Mouse (Mus musculus): ENCODE data around the gene Creb5. TPM values are rescaled to one million over a fixed set of nuclear protein-coding genes. Genes with fewer than 3 reads are reported as not detected.

The Creb5 gene
- total RNA-seq, 2 experiments from 2014 or later, result 6.7 to 9.5 TPM

GRCm38 (mm10) chr6:53469204-53469603 lies 182.1 kb downstream of the Creb5 start:
- DNase-seq, result no peak
- intact Hi-C loops (cut with DNase I; ENCODE audit: low total_unique reads), result no loop called here

- intact Hi-C loops (cut with DNase I; ENCODE audit: low total_unique reads), result no loop called here
- no peak for DNase-seq
These were observed 182.6 kb downstream of the Creb5 start for GRCm38 (mm10) chr6:53469703-53470102.

- peak; percentile 23 for DNase-seq
- intact Hi-C loops (cut with DNase I; ENCODE audit: low total_unique reads), result no loop called here
These were observed 183.5 kb downstream of the Creb5 start for GRCm38 (mm10) chr6:53470559-53470958.

GRCm38 (mm10) chr6:53470999-53471591 lies 184.0 kb downstream of the Creb5 start:
- DNase-seq, result no peak
- intact Hi-C loops (cut with DNase I; ENCODE audit: low total_unique reads), result no loop called here

DNA sequence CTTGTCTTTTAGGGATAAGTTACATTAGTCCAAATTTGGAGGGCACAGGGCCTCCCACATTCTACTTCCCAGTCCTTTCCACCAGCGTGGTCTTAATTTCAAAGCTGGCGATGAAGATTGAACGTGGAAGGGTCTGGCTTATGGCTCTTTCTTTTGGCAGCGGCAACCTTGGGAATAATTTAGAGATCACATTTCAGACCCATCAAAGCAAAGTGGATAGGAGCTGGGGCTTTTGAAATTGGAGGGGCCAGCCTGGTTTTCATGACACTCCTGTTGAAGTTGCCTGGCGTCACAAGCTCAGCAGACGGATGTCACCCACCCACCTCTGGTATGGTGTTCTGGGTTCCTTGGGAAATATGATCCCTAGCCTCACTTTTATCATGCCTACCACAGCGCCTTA lies 185.7 kb downstream of the Creb5 start:
- no peak for DNase-seq
- intact Hi-C loops (cut with DNase I; ENCODE audit: low total_unique reads), result no loop called here

DNA sequence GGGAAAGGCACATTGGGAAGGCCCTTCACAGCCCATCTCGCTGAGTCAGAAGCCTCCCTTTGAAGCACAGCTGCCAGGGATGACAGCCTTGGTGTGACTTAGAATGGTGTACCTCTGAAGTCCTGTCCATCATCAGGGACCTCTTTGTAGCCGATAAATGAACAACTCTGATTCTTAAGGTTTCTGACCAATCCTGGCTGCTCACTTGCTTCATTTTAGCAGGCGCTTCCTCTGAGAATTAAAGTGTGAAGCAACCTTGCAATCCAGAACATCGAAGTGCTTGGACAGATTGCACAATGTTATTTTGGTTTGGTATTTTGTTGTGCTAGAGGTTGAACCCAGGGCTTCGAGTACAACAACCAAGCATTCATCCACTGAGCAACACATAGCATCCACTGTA lies 190.4 kb downstream of the Creb5 start:
- no peak for DNase-seq
- intact Hi-C loops (cut with DNase I; ENCODE audit: low total_unique reads), result no loop called here

DNA sequence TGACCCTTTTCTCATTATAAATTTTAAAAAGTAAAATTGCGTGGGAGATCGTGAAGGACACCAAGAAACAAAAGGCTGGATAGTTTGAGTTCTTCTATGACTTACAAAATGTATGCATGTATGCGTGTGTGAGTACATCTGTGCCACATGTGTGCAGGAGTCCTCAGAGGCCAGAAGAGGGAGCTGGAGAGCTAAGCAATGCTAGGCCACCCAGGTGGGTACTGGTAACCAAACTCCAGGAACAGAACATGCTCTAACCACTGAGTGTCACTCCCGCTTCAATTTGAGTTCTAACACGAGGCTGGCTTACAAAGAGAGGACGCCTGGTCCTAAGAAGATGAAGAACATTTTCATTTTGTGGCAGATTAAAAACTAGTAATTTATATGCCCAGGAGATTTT lies 203.8 kb downstream of the Creb5 start:
- no peak for DNase-seq
- intact Hi-C loops (cut with DNase I; ENCODE audit: low total_unique reads), result no loop called here

GRCm38 (mm10) chr6:53491331-53491730 lies 204.3 kb downstream of the Creb5 start:
- intact Hi-C loops (cut with DNase I; ENCODE audit: low total_unique reads), result no loop called here
- DNase-seq, result no peak

- DNase-seq, result no peak
- intact Hi-C loops (cut with DNase I; ENCODE audit: low total_unique reads), result no loop called here
These were observed 206.8 kb downstream of the Creb5 start for GRCm38 (mm10) chr6:53493864-53494263.

DNA sequence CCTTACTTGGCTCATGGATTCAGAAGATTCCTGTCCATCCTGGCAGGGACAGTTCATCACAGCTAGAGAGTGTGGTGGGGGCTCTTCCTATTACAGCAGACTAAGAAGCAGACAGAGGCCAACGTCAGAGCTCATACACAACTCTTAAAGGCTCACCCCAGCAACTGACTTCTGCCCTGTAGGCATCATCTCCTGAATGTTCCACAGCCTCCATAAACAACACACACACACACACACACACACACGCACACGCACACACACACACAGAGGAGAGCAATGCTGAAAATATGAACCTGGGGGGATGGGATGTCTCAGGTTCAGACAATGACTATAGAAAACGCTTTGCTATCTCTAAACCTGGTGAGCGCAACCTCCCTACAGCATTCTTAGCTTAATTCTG lies 208.6 kb downstream of the Creb5 start:
- DNase-seq, result no peak
- intact Hi-C loops (cut with DNase I; ENCODE audit: low total_unique reads), result no loop called here

GRCm38 (mm10) chr6:53496325-53496753 lies 209.3 kb downstream of the Creb5 start:
- DNase-seq, result peak; percentile 62
- intact Hi-C loops (cut with DNase I; ENCODE audit: low total_unique reads), result no loop called here

DNA sequence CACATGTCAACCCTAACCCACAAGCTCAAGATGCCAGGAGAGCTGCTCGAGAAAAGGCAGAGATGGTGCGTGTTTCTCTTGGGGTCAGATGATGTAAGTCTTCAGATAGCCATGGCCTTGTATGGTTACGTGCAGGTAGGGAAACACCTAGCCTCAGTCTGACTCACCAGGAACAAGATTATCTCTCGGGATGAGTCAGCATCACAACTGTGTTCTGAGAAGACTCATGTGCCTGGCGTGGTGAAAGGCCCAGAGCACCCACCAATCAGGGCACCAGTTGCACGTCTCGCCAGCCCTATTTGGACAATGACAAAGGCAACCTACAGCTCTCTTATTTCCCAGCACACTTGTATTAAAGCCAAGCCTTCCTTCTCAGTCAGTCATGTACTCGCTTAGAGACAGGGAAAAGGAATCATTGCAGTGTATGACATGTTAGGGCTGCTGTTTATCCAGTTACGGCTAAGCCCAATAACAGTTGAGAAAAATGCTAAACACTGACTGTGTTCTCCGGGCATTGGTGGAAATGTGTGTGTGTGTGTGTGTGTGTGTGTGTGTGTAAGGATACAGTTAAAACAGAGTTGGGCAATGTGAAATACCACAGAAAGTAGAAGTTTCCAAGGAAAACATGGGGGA lies 210.9 kb downstream of the Creb5 start:
- DNase-seq, result no peak
- intact Hi-C loops (cut with DNase I; ENCODE audit: low total_unique reads), result no loop called here

GRCm38 (mm10) chr6:53499621-53500295 lies 212.7 kb downstream of the Creb5 start:
- intact Hi-C loops (cut with DNase I; ENCODE audit: low total_unique reads), result no loop called here
- no peak for DNase-seq

DNA sequence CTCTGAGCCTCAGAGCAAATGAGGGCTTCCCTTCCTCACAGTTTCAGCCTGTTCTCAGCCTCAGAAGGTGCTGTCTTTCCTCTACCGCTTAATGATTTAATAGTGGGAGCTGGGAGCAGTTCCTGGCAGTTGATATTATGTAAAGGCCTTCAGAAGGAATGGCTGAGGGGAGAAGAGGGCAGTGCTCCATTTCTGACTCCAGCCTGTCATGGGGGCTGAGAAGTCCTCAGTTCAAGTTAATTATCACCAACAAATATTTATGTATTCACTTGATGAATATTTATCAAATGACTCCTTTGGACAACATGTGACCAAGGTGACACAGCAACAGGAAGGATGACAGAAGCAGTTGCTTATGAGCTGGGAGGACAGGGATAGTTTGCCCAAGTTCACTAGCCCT lies 214.2 kb downstream of the Creb5 start:
- DNase-seq, result no peak
- intact Hi-C loops (cut with DNase I; ENCODE audit: low total_unique reads), result no loop called here

DNA sequence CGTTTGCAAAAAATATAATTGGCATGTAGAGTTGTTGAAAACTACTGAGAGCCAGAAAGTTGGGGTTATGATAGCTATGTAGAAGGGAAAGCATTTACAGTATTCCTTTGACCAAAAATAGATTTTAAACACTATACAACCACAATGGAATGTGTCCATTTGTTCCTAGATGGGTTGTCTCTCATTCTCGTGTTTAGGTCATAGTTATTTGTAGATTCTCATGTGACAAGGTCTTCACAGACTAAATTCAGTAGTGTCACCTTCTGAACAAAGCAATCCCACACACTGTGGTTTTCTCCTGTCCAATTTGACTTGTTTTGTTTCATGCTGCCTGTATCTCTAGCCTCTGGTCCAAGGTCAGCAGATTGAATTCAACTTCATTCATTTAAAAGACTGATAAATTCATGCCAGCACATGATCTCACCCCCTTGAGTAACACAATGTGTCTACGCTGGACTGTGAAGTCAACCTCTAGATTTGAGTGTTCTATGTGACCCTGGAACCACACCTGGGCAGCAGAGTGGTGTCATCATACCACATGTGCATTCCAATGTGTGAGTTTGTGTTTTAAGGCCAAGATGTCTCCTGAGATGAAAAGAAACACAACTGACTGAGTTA lies 220.0 kb downstream of the Creb5 start:
- intact Hi-C loops (cut with DNase I; ENCODE audit: low total_unique reads), result no loop called here
- no peak for DNase-seq

DNA sequence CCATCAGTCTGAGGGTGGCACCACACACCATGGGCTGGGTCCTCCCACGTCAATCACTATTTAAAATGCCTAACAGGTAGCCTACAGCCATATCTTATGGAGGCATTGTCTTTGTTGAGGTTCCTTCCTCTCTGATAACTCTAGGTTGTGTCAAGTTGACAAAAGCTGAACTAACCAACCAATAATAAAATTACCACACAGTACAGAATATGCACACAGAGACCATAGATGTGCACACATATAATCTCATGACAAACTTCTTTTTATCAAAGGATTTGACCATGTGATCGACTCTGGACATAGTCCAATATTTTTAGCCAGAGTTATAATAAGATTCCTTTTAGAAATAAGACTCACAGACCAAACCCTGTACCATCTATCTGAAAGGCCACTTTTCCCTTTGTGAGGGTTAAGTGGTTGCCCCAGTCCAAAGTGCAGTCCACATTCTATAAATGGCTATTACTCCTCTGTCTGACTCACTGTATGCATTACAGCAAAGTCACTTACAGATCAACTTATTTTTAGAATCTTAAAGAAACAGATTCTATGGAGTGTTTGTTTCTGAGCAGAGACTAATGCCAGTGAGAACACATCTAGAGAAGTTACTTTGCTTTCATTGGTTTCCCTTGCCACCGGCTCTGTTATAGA lies 221.9 kb downstream of the Creb5 start:
- intact Hi-C loops (cut with DNase I; ENCODE audit: low total_unique reads), result no loop called here
- no peak for DNase-seq

GRCm38 (mm10) chr6:53510005-53510404 lies 222.9 kb downstream of the Creb5 start:
- no peak for DNase-seq
- intact Hi-C loops (cut with DNase I; ENCODE audit: low total_unique reads), result loop anchor here (10.0 kb wide), 1 partner anchor 235 kb away; no protein-coding TSS in a partner anchor

DNA sequence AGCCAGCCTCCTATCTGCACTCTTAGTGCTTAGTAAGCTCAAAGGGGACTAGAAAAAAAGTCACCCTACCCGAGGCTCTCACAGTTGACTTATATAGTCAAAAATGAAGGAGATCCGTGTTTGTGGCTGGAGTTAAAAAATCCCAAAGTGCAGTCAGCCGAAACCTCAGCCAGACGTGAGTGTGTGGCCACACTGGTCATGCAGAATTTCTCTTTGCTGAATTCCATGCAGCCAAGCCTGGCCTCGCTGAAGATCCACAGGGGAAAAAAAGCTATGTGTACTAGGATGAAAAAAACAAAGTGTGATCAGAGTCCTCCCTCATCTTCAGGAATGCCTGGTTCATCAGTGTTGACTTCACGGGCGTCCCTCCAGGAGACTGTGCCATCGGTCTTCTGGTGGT lies 225.2 kb downstream of the Creb5 start:
- intact Hi-C loops (cut with DNase I; ENCODE audit: low total_unique reads), result loop anchor here (10.0 kb wide), 1 partner anchor 237 kb away; no protein-coding TSS in a partner anchor
- no peak for DNase-seq

- DNase-seq, result no peak
- intact Hi-C loops (cut with DNase I; ENCODE audit: low total_unique reads), result loop anchor here (10.0 kb wide), 1 partner anchor 239 kb away; no protein-coding TSS in a partner anchor
These were observed 226.3 kb downstream of the Creb5 start for GRCm38 (mm10) chr6:53513380-53513779.

- no peak for DNase-seq
- intact Hi-C loops (cut with DNase I; ENCODE audit: low total_unique reads), result loop anchor here (10.0 kb wide), 1 partner anchor 240 kb away; no protein-coding TSS in a partner anchor
These were observed 227.8 kb downstream of the Creb5 start for GRCm38 (mm10) chr6:53514862-53515261.

All from gastrocnemius, postnatal 14 days (tissue).